Mouse (Mus musculus) C2C12 (cell line): ENCODE results near the gene Bicd1. TPM values are rescaled to one million over a fixed set of nuclear protein-coding genes. Genes with fewer than 3 reads are reported as not detected.
A peak's percentile ranks its signal among the peaks of the same experiment; 100 is the strongest.
"Not testable (repeated sequence)": the region's sequence is repeated elsewhere in the genome, so short reads cannot be mapped to it uniquely, and the experiment has no call there.

Experiments used
- H3K27me3 ChIP-seq: one replicate; pipeline ENCODE4 v1.6.1; 2011; ENCODE audit not compliant: control insufficient read depth, insufficient read depth, insufficient read length
- H3K36me3 ChIP-seq: one replicate; pipeline ENCODE4 v1.6.1; 2011; ENCODE audit not compliant: control insufficient read depth, insufficient read depth
- H3K4me3 ChIP-seq: one replicate; pipeline ENCODE4 v1.5.1; 2011; ENCODE audit warnings: mild to moderate bottlenecking, control low read depth; ENCODE audit not compliant: poor library complexity, insufficient read depth, severe bottlenecking
- H3K79me2 ChIP-seq: one replicate; pipeline ENCODE4 v1.6.1; 2011; ENCODE audit not compliant: control insufficient read depth, insufficient read depth
- H3K79me3 ChIP-seq: one replicate; pipeline ENCODE4 v1.6.1; 2011; ENCODE audit warnings: low read depth, control low read depth
- H3ac ChIP-seq: one replicate; pipeline ENCODE3; 2011; ENCODE audit warnings: low read depth; ENCODE audit not compliant: control insufficient read depth, insufficient read length
- CEBPB ChIP-seq: IDR thresholded peaks from one replicate; pipeline ENCODE4 v1.6.1; 2011; ENCODE audit warnings: low read depth, mild to moderate bottlenecking, control low read depth, moderate library complexity
- CTCF ChIP-seq: IDR thresholded peaks from one replicate; pipeline ENCODE4 v1.5.1; 2011; ENCODE audit not compliant: control insufficient read depth, insufficient read depth, insufficient read length
- FOSL1 ChIP-seq: IDR thresholded peaks from one replicate; pipeline ENCODE4 v1.8.0; 2011; ENCODE audit warnings: mild to moderate bottlenecking, low read length; ENCODE audit not compliant: poor library complexity, insufficient read depth, severe bottlenecking
- MAX ChIP-seq: IDR thresholded peaks from one replicate; pipeline ENCODE4 v1.6.1; 2011; ENCODE audit warnings: mild to moderate bottlenecking, control low read depth
- MYOD1 ChIP-seq: IDR thresholded peaks from one replicate; pipeline ENCODE4 v1.6.1; 2011; ENCODE audit warnings: low read depth; ENCODE audit not compliant: control insufficient read depth, insufficient read length
- MYOG ChIP-seq: IDR thresholded peaks from one replicate; pipeline ENCODE4 v1.6.1; 2011; ENCODE audit not compliant: control insufficient read depth, insufficient read length; ENCODE audit errors: extremely low read depth
- USF1 ChIP-seq: IDR thresholded peaks from one replicate; pipeline ENCODE4 v1.6.1; 2011; ENCODE audit warnings: low read depth, mild to moderate bottlenecking, control low read depth, moderate library complexity
- long read RNA-seq, 2 experiments: library from polyadenylated mRNA; unstranded; transcript quantifications; one replicate each; pipeline ENCODE4 v2.0.0; 2019 to 2020
- polyA plus RNA-seq: library from polyadenylated mRNA; unstranded; fragments of >200 nt; fragmentation: generic; extraction: Trizol; gene quantifications from one replicate; pipeline ENCODE4 v1.2.1, GENCODE M21; 2012; ENCODE audit warnings: missing spikeins

The Bicd1 gene
- 1.2 TPM for polyA plus RNA-seq
- long read RNA-seq, experiment 1, full-length matches to known transcripts: 1 of 2 reads
- long read RNA-seq, experiment 1, partial matches to known transcripts: 1 of 2 reads
- long read RNA-seq, experiment 1, other reads (novel, unspliced or antisense): 0 of 2 reads
- long read RNA-seq, experiment 2, full-length matches to known transcripts: 9 of 25 reads
- long read RNA-seq, experiment 2, partial matches to known transcripts: 12 of 25 reads
- long read RNA-seq, experiment 2, other reads (novel, unspliced or antisense): 4 of 25 reads

GRCm38 (mm10) chr6:149408833-149409332, at the start of gene Bicd1:
TSS of gene Bicd1 (plus strand) at chr6:149408886.
- H3K79me2 ChIP-seq: peaks cover 21% of the 10 kb centered on the region
- TF ChIP-seq CTCF: no peak
- TF ChIP-seq MAX: peak; percentile 90
- peaks cover 9% of the 10 kb centered on the region for H3K79me3 ChIP-seq
- peak within 1 kb of the TSS; percentile 53 for H3K4me3 ChIP-seq
- H3ac ChIP-seq: peak within 1 kb of the TSS; percentile 76
- no peaks in the 10 kb centered on the region for H3K36me3 ChIP-seq
- no peaks in the 10 kb centered on the region for H3K27me3 ChIP-seq

- not testable (repeated sequence) for H3K27me3 ChIP-seq, H3K79me3 ChIP-seq, H3K36me3 ChIP-seq, H3K4me3 ChIP-seq, H3K79me2 ChIP-seq, H3ac ChIP-seq
Measured at GRCm38 (mm10) chr6:149362533-149362932, 46.2 kb upstream of the Bicd1 start.

GRCm38 (mm10) chr6:149365975-149366374, 42.7 kb upstream of the Bicd1 start:
- not testable (repeated sequence) for H3K27me3 ChIP-seq, H3K79me2 ChIP-seq, H3ac ChIP-seq, H3K36me3 ChIP-seq, H3K79me3 ChIP-seq, H3K4me3 ChIP-seq

GRCm38 (mm10) chr6:149366403-149366802, 42.3 kb upstream of the Bicd1 start:
- no peaks in the 10 kb centered on the region for H3K79me2 ChIP-seq
- no peaks in the 10 kb centered on the region for H3K27me3 ChIP-seq
- H3K4me3 ChIP-seq: no peak overlapping the region
- H3K36me3 ChIP-seq: no peaks in the 10 kb centered on the region
- no peak overlapping the region for H3ac ChIP-seq
- H3K79me3 ChIP-seq: no peaks in the 10 kb centered on the region
- no peak for TF ChIP-seq MAX
- TF ChIP-seq USF1: no peak
- no peak for TF ChIP-seq FOSL1
- TF ChIP-seq CEBPB: no peak
- no peak for TF ChIP-seq MYOD1
- TF ChIP-seq CTCF: no peak
- no peak for TF ChIP-seq MYOG

- no peak overlapping the region for H3K4me3 ChIP-seq
- no peaks in the 10 kb centered on the region for H3K79me2 ChIP-seq
- TF ChIP-seq USF1: peak; percentile 51
- TF ChIP-seq MYOG: no peak
- H3K79me3 ChIP-seq: no peaks in the 10 kb centered on the region
- H3ac ChIP-seq: no peak overlapping the region
- no peaks in the 10 kb centered on the region for H3K36me3 ChIP-seq
- H3K27me3 ChIP-seq: no peaks in the 10 kb centered on the region
Measured at GRCm38 (mm10) chr6:149374986-149375457, 33.7 kb upstream of the Bicd1 start.

- Histone ChIP-seq H3K27me3 (no peaks in the 10 kb centered on the region), H3ac (no peak overlapping the region), H3K36me3 (no peaks in the 10 kb centered on the region), H3K79me2 (no peaks in the 10 kb centered on the region), H3K4me3 (no peak overlapping the region), H3K79me3 (no peaks in the 10 kb centered on the region)
- TF ChIP-seq CEBPB: no peak
- TF ChIP-seq CTCF: no peak
- TF ChIP-seq FOSL1: no peak
- no peak for TF ChIP-seq MYOD1
- no peak for TF ChIP-seq MAX
- TF ChIP-seq USF1: no peak
- TF ChIP-seq MYOG: no peak
Measured at GRCm38 (mm10) chr6:149383531-149383930, 25.2 kb upstream of the Bicd1 start.
